Mouse (Mus musculus): ENCODE results near the gene Gfod2.

- TF ChIP-seq CTCF (IDR thresholded peaks at IDR 0.05; ENCODE audit: control insufficient read depth, insufficient read depth, low read length) (no peak), POLR2A (IDR thresholded peaks at IDR 0.05; ENCODE audit: borderline replicate concordance, control insufficient read depth, low read depth, low read length) (no peak)
Measured at GRCm38 (mm10) chr8:105804797-105805196, 46.3 kb upstream of the Gfod2 start.

All from bone marrow, adult 2 months (tissue).